Mouse (Mus musculus): ENCODE measurements around the gene Asprv1. TPM values are rescaled to one million over a fixed set of nuclear protein-coding genes. Genes with fewer than 3 reads are reported as not detected.

Gene Asprv1
- total RNA-seq, 2 experiments from 2014 or later: not detected

- intact Hi-C loops (cut with DNase I): loop anchor here (5.0 kb wide), 1 partner anchor 63 kb away; no protein-coding TSS in a partner anchor
- no peak for DNase-seq
Measured at GRCm38 (mm10) chr6:86660161-86660877, 32.4 kb downstream of the Asprv1 start.

- DNase-seq: no peak
- intact Hi-C loops (cut with DNase I): loop anchor here (5.0 kb wide), 1 partner anchor 118 kb away; no protein-coding TSS in a partner anchor
Measured at GRCm38 (mm10) chr6:86665076-86665475, 37.1 kb downstream of the Asprv1 start.

GRCm38 (mm10) chr6:86665560-86666307 lies 37.8 kb downstream of the Asprv1 start:
- DNase-seq: no peak
- intact Hi-C loops (cut with DNase I): loop anchor here (5.0 kb wide), 1 partner anchor 118 kb away; no protein-coding TSS in a partner anchor

- intact Hi-C loops (cut with DNase I): loop anchor here (5.0 kb wide), 1 partner anchor 120 kb away; no protein-coding TSS in a partner anchor
Measured at GRCm38 (mm10) chr6:86667061-86667460, 39.1 kb downstream of the Asprv1 start.

GRCm38 (mm10) chr6:86668580-86669239 lies 40.7 kb downstream of the Asprv1 start, which contains the start of gene Mxd1:
Mxd1 (minus strand) TSS chr6:86669161.
- intact Hi-C loops (cut with DNase I): loop anchor here (5.0 kb wide), 1 partner anchor 121 kb away; no protein-coding TSS in a partner anchor
- DNase-seq: no peak

More at GRCm38 (mm10) chr6:86667061-86667460, 39.1 kb downstream of the Asprv1 start:
- DNase-seq: no peak

GRCm38 (mm10) chr6:86669240-86669727 lies 41.3 kb downstream of the Asprv1 start:
- intact Hi-C loops (cut with DNase I): loop anchor here (5.0 kb wide), 1 partner anchor 122 kb away; no protein-coding TSS in a partner anchor
- peak; percentile 100 for DNase-seq

GRCm38 (mm10) chr6:86670873-86671272 lies 42.9 kb downstream of the Asprv1 start:
- no peak for DNase-seq
- intact Hi-C loops (cut with DNase I): loop anchor here (5.0 kb wide), 1 partner anchor 204 kb away; no protein-coding TSS in a partner anchor

GRCm38 (mm10) chr6:86678341-86678740 lies 50.4 kb downstream of the Asprv1 start:
- DNase-seq: no peak
- intact Hi-C loops (cut with DNase I): no loop called here

Other genes with a start within 250 kb of the Asprv1 start
- gene Pcyox1, start 231.0 kb upstream of the Asprv1 start, total RNA-seq (2021): 10 to 100 TPM; 53.1 to 54.2 TPM
- gene Tia1, start 223.9 kb upstream of the Asprv1 start, total RNA-seq (2021): 10 to 100 TPM; 18.9 to 20.1 TPM
- gene Gm44790, start 201.5 kb upstream of the Asprv1 start, total RNA-seq (2021): 1 to 10 TPM in 1 of 2 experiments, not detected in 1; 1.2 TPM
- gene C87436, start 189.8 kb upstream of the Asprv1 start, total RNA-seq (2021): 1 to 10 TPM; 6.1 to 7.8 TPM
- 100 to 1,000 TPM; 102 to 112 TPM for gene Pcbp1, start 101.8 kb upstream of the Asprv1 start, total RNA-seq (2021)
- gene Mxd1, start 41.0 kb downstream of the Asprv1 start, total RNA-seq (2021): 1 to 10 TPM; 2.8 TPM
- 10 to 100 TPM; 68.9 to 70.2 TPM for gene Snrnp27, start 56.4 kb downstream of the Asprv1 start, total RNA-seq (2021)
- 1 to 10 TPM; 2.4 to 2.7 TPM for gene Gmcl1, start 105.2 kb downstream of the Asprv1 start, total RNA-seq (2021)
- gene Anxa4, start 165.4 kb downstream of the Asprv1 start, total RNA-seq (2021): 10 to 100 TPM; 12.9 to 16.8 TPM
- 10 to 100 TPM; 26.9 to 29.6 TPM for gene Aak1, start 221.4 kb downstream of the Asprv1 start, total RNA-seq (2021)

All from gastrocnemius, postnatal 36 days (tissue).